Mouse (Mus musculus): ENCODE data around the gene Prr5l. TPM values are rescaled to one million over a fixed set of nuclear protein-coding genes. Genes with fewer than 3 reads are reported as not detected.

The Prr5l gene
- polyA plus RNA-seq, 1 experiment from 2014 or later = 60.4 TPM

- Histone ChIP-seq H3K4me3 (replicated peaks) (no peak overlapping the region), H3K9ac (no peak overlapping the region), H3K36me3 (peaks cover 31% of the 10 kb centered on the region), H3K27me3 (no peaks in the 10 kb centered on the region), H3K4me1 (no peaks in the 10 kb centered on the region), H3K9me3 (replicated peaks) (no peaks in the 10 kb centered on the region), H3K27ac (no peak overlapping the region), H3K4me2 (no peak overlapping the region)
- 67% methylated on average over 4 of the region's 4 CpGs for WGBS
- no peak for ATAC-seq (replicated peaks; ENCODE audit: low FRiP score)
Measured at GRCm38 (mm10) chr2:101781357-101781777, 101.5 kb downstream of the Prr5l start.

- no peak for ATAC-seq (replicated peaks; ENCODE audit: low FRiP score)
- no peaks in the 10 kb centered on the region for H3K4me1 ChIP-seq
- no peak overlapping the region for H3K4me2 ChIP-seq
- WGBS = 87% methylated on average over 6 of the region's 6 CpGs
- peaks cover 23% of the 10 kb centered on the region for H3K36me3 ChIP-seq
- no peak overlapping the region for H3K4me3 ChIP-seq (replicated peaks)
- H3K9ac ChIP-seq = no peak overlapping the region
- no peak overlapping the region for H3K27ac ChIP-seq
- no peaks in the 10 kb centered on the region for H3K27me3 ChIP-seq
- H3K9me3 ChIP-seq (replicated peaks) = no peaks in the 10 kb centered on the region
Measured at GRCm38 (mm10) chr2:101778080-101778479, 104.7 kb downstream of the Prr5l start.

DNA sequence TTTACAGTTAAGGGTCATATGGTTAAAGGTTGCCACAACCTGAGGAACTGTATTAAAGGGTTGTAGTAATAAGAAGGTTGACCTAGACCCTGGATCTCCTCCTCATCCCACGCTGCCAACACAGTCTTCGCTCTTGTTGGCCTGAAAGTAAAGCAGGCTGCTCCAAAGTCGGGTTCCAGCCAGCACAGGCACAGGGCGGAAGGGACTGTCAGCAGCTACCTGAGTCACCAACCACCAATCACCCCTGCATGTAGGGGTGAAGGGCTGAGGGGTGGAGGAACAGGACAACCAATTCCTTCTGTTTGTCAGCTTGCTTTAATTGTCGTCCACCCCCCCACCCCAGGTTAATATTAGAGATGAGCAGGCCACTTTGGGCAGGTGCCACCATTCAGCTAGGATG lies 119.3 kb downstream of the Prr5l start:
- H3K27me3 ChIP-seq = no peaks in the 10 kb centered on the region
- peaks cover 15% of the 10 kb centered on the region for H3K4me1 ChIP-seq
- peaks cover 51% of the 10 kb centered on the region for H3K36me3 ChIP-seq
- H3K9ac ChIP-seq = no peak overlapping the region
- ATAC-seq (replicated peaks; ENCODE audit: low FRiP score) = no peak
- H3K4me3 ChIP-seq (replicated peaks) = no peak overlapping the region
- no peak overlapping the region for H3K27ac ChIP-seq
- no peaks in the 10 kb centered on the region for H3K9me3 ChIP-seq (replicated peaks)
- no peak overlapping the region for H3K4me2 ChIP-seq
- WGBS = 86% methylated on average over 5 of the region's 5 CpGs

GRCm38 (mm10) chr2:101762955-101763386 lies 119.9 kb downstream of the Prr5l start:
- H3K9ac ChIP-seq = no peak overlapping the region
- ATAC-seq (replicated peaks; ENCODE audit: low FRiP score) = peak; percentile 47
- H3K4me2 ChIP-seq = no peak overlapping the region
- no peaks in the 10 kb centered on the region for H3K9me3 ChIP-seq (replicated peaks)
- H3K4me1 ChIP-seq = peaks cover 15% of the 10 kb centered on the region
- 32% methylated on average over 4 of the region's 4 CpGs for WGBS
- H3K27me3 ChIP-seq = no peaks in the 10 kb centered on the region
- H3K4me3 ChIP-seq (replicated peaks) = no peak overlapping the region
- peak overlapping the region; percentile 54 for H3K27ac ChIP-seq
- peaks cover 50% of the 10 kb centered on the region for H3K36me3 ChIP-seq

DNA sequence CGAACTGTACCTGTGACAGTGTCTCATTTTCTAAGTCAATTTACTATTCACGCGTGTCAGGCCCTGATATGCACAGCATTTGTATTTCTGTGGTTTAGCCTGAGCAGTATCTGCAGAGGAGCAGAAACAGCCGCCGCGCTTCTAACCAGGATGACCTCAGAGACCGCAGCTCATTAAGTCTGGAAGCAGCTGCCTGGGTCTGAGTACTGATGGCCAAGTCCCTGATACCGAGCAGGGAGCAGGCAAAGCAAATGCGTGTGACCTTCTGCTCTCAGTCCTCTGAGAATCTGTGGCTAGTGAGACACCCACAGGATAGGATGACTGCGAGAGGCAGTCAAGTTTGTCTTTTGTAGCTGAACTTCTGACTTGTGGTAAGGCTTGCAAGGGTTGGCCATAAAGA lies 120.4 kb downstream of the Prr5l start:
- Histone ChIP-seq H3K27ac (peak overlapping the region; percentile 54), H3K9ac (no peak overlapping the region), H3K4me1 (peaks cover 15% of the 10 kb centered on the region), H3K27me3 (no peaks in the 10 kb centered on the region), H3K9me3 (replicated peaks) (no peaks in the 10 kb centered on the region), H3K4me2 (no peak overlapping the region), H3K4me3 (replicated peaks) (no peak overlapping the region), H3K36me3 (peaks cover 48% of the 10 kb centered on the region)
- ATAC-seq (replicated peaks; ENCODE audit: low FRiP score) = peak; percentile 75
- 40% methylated on average over 10 of the region's 10 CpGs for WGBS

DNA sequence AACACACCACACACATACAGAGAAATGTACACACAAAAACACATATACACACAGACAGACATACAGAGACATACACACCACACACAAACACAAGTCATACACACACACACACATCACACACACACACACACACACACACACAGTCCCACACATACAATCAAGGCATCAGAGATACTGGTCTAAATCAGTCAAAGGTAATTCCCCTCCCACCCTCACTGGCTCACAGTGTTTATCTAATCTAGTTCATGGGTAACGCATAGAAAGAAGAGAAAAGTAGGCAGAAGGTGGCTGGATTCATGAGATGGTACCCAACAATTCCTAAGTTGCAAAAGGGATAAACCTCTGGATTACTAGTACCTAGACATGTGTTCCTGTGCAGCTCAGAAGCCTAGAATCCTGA lies 120.9 kb downstream of the Prr5l start:
- peaks cover 15% of the 10 kb centered on the region for H3K4me1 ChIP-seq
- no peak overlapping the region for H3K9ac ChIP-seq
- peak overlapping the region; percentile 54; the same call in 1 of the 2 replicates for H3K27ac ChIP-seq
- no peak overlapping the region for H3K4me2 ChIP-seq
- no peak overlapping the region for H3K4me3 ChIP-seq (replicated peaks)
- no peaks in the 10 kb centered on the region for H3K27me3 ChIP-seq
- no peaks in the 10 kb centered on the region for H3K9me3 ChIP-seq (replicated peaks)
- H3K36me3 ChIP-seq = peaks cover 43% of the 10 kb centered on the region
- WGBS = 78% methylated on average over 1 of the region's 1 CpGs
- ATAC-seq (replicated peaks; ENCODE audit: low FRiP score) = no peak

DNA sequence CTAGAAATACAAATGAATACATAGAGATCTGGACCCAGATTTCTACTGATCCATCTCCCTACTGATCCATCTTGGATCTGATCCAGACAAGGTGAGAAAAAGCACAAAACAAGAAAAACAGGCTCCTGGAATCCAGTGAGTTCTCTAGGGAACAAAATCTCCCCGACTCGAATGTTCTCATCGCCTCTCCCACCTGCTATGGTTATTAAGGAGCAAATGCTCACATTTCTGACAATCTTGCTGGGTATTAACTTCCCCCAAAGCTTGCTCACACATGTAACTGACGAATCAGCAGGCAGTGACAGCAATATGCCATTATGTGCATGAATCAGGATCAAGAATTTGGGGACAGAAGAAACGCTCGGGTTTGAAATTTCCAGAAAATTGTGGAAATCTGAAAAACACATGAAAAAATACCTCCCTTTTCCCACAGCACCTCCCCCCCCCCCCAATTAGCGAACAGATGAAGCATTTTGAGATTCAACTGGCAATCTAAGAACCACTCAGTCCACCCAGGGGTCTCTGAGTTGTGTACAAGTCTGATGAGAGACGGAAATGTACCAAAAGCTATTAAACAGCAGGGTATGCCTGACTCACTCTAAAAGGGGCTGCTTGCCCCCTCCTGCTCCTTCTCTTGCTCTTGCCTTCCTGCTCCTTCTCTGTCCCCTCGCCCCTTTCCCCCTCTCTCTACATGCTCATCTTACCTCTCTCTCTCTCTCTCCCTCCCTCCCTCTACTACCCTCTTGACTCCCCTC lies 123.1 kb downstream of the Prr5l start:
- Histone ChIP-seq H3K4me1 (peaks cover 15% of the 10 kb centered on the region), H3K4me3 (replicated peaks) (no peak overlapping the region), H3K36me3 (peaks cover 29% of the 10 kb centered on the region), H3K9me3 (replicated peaks) (no peaks in the 10 kb centered on the region), H3K27me3 (no peaks in the 10 kb centered on the region), H3K9ac (no peak overlapping the region), H3K27ac (no peak overlapping the region), H3K4me2 (no peak overlapping the region)
- 80% methylated on average over 9 of the region's 9 CpGs for WGBS
- ATAC-seq (replicated peaks; ENCODE audit: low FRiP score) = no peak

DNA sequence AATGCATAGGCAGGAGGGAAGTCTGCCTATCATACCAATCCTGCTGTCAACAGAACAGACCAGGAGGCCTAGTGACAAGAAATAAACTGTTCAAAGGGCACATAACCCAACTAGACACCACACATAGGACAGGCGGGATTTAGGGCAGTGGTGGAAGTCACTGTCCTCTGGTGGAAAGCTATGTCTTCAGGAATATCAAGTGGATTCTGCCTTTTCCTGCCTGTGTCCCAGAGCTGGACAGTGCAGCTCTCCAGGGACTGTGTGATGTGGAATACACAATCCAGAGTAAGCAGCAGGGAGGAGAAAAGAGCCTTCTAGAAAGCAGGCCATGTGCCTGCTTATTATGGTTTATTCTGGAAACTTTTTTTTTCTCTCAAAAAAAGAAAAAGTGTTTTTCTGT lies 125.0 kb downstream of the Prr5l start:
- H3K27ac ChIP-seq = no peak overlapping the region
- H3K4me3 ChIP-seq (replicated peaks) = no peak overlapping the region
- H3K9me3 ChIP-seq (replicated peaks) = no peaks in the 10 kb centered on the region
- no peak overlapping the region for H3K4me2 ChIP-seq
- WGBS = 97% methylated on average over 1 of the region's 1 CpGs
- no peak overlapping the region for H3K9ac ChIP-seq
- no peaks in the 10 kb centered on the region for H3K27me3 ChIP-seq
- peaks cover 12% of the 10 kb centered on the region for H3K4me1 ChIP-seq
- no peak for ATAC-seq (replicated peaks; ENCODE audit: low FRiP score)
- H3K36me3 ChIP-seq = peaks cover 19% of the 10 kb centered on the region

- Histone ChIP-seq H3K27me3 (no peaks in the 10 kb centered on the region), H3K36me3 (peaks cover 19% of the 10 kb centered on the region), H3K9me3 (replicated peaks) (no peaks in the 10 kb centered on the region), H3K4me2 (no peak overlapping the region), H3K27ac (no peak overlapping the region), H3K9ac (no peak overlapping the region), H3K4me3 (replicated peaks) (no peak overlapping the region), H3K4me1 (peaks cover 21% of the 10 kb centered on the region)
- 49% methylated on average over 7 of the region's 7 CpGs for WGBS
- no peak for ATAC-seq (replicated peaks; ENCODE audit: low FRiP score)
Measured at GRCm38 (mm10) chr2:101756069-101756753, 126.6 kb downstream of the Prr5l start.

- no peak for ATAC-seq (replicated peaks; ENCODE audit: low FRiP score)
- Histone ChIP-seq H3K36me3 (peaks cover 12% of the 10 kb centered on the region), H3K27ac (no peak overlapping the region), H3K4me2 (no peak overlapping the region), H3K4me1 (peaks cover 32% of the 10 kb centered on the region), H3K9me3 (replicated peaks) (no peaks in the 10 kb centered on the region), H3K4me3 (replicated peaks) (no peak overlapping the region), H3K27me3 (no peaks in the 10 kb centered on the region), H3K9ac (no peak overlapping the region)
- 27% methylated on average over 11 of the region's 11 CpGs for WGBS
Measured at GRCm38 (mm10) chr2:101754939-101755555, 127.8 kb downstream of the Prr5l start.

DNA sequence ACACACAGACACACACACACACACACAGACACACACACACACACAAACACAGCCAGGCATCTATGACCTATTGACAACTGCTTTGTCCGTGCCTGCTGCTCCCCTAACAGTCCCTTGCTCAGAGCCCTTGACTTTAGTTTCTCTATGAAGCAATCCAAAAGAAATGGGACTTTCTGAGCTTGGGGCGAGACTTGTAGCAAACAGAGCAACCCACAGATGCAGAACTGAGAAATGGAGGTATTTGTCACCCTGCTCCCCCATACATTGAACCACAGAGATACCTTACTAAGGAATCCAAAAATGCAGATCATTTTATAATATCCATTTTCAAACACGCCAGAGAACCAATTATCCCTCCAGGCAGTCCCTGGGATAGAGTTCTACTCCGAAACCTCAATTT lies 128.4 kb downstream of the Prr5l start:
- Histone ChIP-seq H3K4me2 (no peak overlapping the region), H3K4me1 (peaks cover 33% of the 10 kb centered on the region), H3K36me3 (peaks cover 17% of the 10 kb centered on the region), H3K27me3 (no peaks in the 10 kb centered on the region), H3K9ac (no peak overlapping the region), H3K9me3 (replicated peaks) (no peaks in the 10 kb centered on the region), H3K4me3 (replicated peaks) (no peak overlapping the region), H3K27ac (no peak overlapping the region)
- WGBS = 82% methylated on average over 4 of the region's 4 CpGs
- ATAC-seq (replicated peaks; ENCODE audit: low FRiP score) = no peak

- Histone ChIP-seq H3K27me3 (no peaks in the 10 kb centered on the region), H3K9ac (no peak overlapping the region), H3K4me2 (no peak overlapping the region), H3K36me3 (peaks cover 24% of the 10 kb centered on the region), H3K4me3 (replicated peaks) (no peak overlapping the region), H3K9me3 (replicated peaks) (no peaks in the 10 kb centered on the region), H3K27ac (no peak overlapping the region), H3K4me1 (peaks cover 33% of the 10 kb centered on the region)
- no peak for ATAC-seq (replicated peaks; ENCODE audit: low FRiP score)
- WGBS = 95% methylated on average over 6 of the region's 6 CpGs
Measured at GRCm38 (mm10) chr2:101752979-101753378, 129.8 kb downstream of the Prr5l start.
